16 mouse cellular contexts compared by ENCODE assay signal in the genomic region with DNA sequence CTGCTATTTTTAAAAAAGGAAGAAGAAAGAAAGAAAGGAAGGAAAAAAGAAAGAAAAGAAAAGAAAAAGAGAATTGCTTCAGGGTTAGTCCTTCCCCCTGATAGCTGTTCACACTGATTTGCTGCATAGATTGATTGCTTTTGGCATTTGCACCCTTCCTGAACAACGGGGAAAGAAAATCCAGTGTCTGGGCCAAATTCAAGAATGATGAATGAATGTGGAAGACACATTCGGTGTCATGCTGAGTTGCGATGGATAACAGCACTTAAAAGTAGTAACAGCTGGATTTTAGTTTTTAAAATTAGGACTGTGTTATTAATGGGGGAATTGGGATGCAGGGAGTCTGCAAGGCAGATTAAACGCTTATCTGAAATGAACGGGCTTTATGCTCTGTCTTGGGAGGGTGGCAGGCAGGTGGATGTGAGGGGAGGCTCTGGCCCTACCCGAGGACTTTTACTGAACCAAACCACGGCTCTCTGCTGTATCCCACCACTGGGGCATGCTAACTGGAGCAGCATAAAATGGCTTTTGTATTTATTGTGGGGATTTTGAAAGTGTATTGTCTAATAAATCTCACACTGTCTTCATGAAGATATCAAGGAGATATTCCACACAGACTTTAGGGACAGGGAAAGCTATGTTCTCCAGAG.
A peak's percentile ranks its signal among the peaks of the same experiment; 100 is the strongest.
DNase-seq lines count a peak whose midpoint lies in the region; ATAC-seq and TF ChIP-seq lines count a peak whose summit lies in the region.
"Had no signal": no experiment of that assay in that cellular context is flagged by ENCODE, and none has a peak within 500 bp of the region (broad histone marks: within the 10 kb centered on the region; RNA-seq: fewer than 3 reads in every experiment).

No protein-coding gene starts in this region.

- no peaks in the 10 kb centered on the region for H3K27me3 ChIP-seq in hindbrain, embryonic 13.5 days
- no peaks in the 10 kb centered on the region for H3K27me3 ChIP-seq in midbrain, postnatal 0 days (ENCODE audit: insufficient read depth, low read length)
- H3K27me3 ChIP-seq: limb, embryonic 12.5 days; Patski had no signal

- no peak for TF ChIP-seq POLR2A in cortical plate, adult 2 months (IDR thresholded peaks at IDR 0.05; ENCODE audit: extremely low read depth, insufficient read depth, low read length)

- H3K9ac ChIP-seq in hindbrain, embryonic 13.5 days, result no peak overlapping the region
- no peak overlapping the region for H3K9ac ChIP-seq in midbrain, postnatal 0 days (replicated peaks; ENCODE audit: low read length, poor library complexity, severe bottlenecking)
- H3K9ac ChIP-seq: limb, embryonic 12.5 days had no signal

- 23% methylated on average over 7 of the region's 7 CpGs for WGBS in hindbrain, embryonic 13.5 days
- WGBS in midbrain, postnatal 0 days, result 12% methylated on average over 7 of the region's 7 CpGs

- H3K27ac ChIP-seq in layer of hippocampus, adult 2 months, result peak overlapping the region; percentile 58
- H3K27ac ChIP-seq in cortical plate, adult 2 months (ENCODE audit: insufficient read depth, low read length), result peak overlapping the region; percentile 78
- H3K27ac ChIP-seq in hindbrain, embryonic 13.5 days, result peak overlapping the region; percentile 70
- peak overlapping the region; percentile 70 for H3K27ac ChIP-seq in midbrain, postnatal 0 days (ENCODE audit: low read depth, low read length)
- H3K27ac ChIP-seq: heart, adult 2 months; limb, embryonic 12.5 days had no signal

- H3K4me2 ChIP-seq in hindbrain, embryonic 13.5 days, result peak overlapping the region; percentile 30
- H3K4me2 ChIP-seq in midbrain, postnatal 0 days (ENCODE audit: low read depth, low read length, poor library complexity, severe bottlenecking), result peak overlapping the region; percentile 4; the same call in 1 of the 2 replicates
- H3K4me2 ChIP-seq: limb, embryonic 12.5 days had no signal

- no peak for TF ChIP-seq CTCF in layer of hippocampus, adult 2 months (conservative IDR thresholded peaks at IDR 0.05)
- TF ChIP-seq CTCF in cortical plate, adult 2 months (IDR thresholded peaks at IDR 0.05; ENCODE audit: extremely low read depth, insufficient read depth, low read length), result no peak
- no peak for TF ChIP-seq CTCF in midbrain, postnatal 0 days (IDR thresholded peaks at IDR 0.05)

- peak; percentile 79 for ATAC-seq in hindbrain, embryonic 13.5 days (ENCODE audit: low FRiP score)
- no peak for ATAC-seq in midbrain, postnatal 0 days (ENCODE audit: low FRiP score)
- ATAC-seq: Patski had no signal

- no peak for DNase-seq in layer of hippocampus, adult 2 months (ENCODE audit: low spot score in 2 of 2)
- no peak for DNase-seq in layer of hippocampus, postnatal 25 days (ENCODE audit: extremely low spot score in 1 of 2, low spot score in 1 of 2)
- peak; percentile 66 for DNase-seq in midbrain, postnatal 0 days (ENCODE audit: low spot score)
- no peak for DNase-seq in ovary, postnatal 14 days (ENCODE audit: low spot score)
- no peak for DNase-seq in adrenal gland, adult (ENCODE audit: inconsistent age in 2 of 2, low spot score in 1 of 2)
- no peak for DNase-seq in cerebellum, adult 11 months
- DNase-seq: adrenal gland, adult 2 months; heart, adult 2 months; heart, postnatal 36 days; kidney, adult 9 months; spleen, adult 18-20 months had no signal

- H3K9me3 ChIP-seq in hindbrain, embryonic 13.5 days, result no peaks in the 10 kb centered on the region
- no peaks in the 10 kb centered on the region for H3K9me3 ChIP-seq in midbrain, postnatal 0 days (ENCODE audit: low read length)
- H3K9me3 ChIP-seq: limb, embryonic 12.5 days; megakaryocyte, embryonic 14.5 days had no signal

- H3K36me3 ChIP-seq in hindbrain, embryonic 13.5 days, result no peaks in the 10 kb centered on the region
- no peaks in the 10 kb centered on the region for H3K36me3 ChIP-seq in midbrain, postnatal 0 days (ENCODE audit: insufficient read depth, low read length)
- H3K36me3 ChIP-seq: limb, embryonic 12.5 days had no signal

- peaks cover 7% of the 10 kb centered on the region; the same call in 1 of the 2 replicates for H3K4me1 ChIP-seq in cortical plate, adult 2 months (ENCODE audit: control insufficient read depth, insufficient read depth, low read length)
- H3K4me1 ChIP-seq in hindbrain, embryonic 13.5 days (replicated peaks), result peaks cover 16% of the 10 kb centered on the region
- peaks cover 7% of the 10 kb centered on the region; the same call in 1 of the 2 replicates for H3K4me1 ChIP-seq in midbrain, postnatal 0 days (ENCODE audit: insufficient read depth, low read length)

- peak overlapping the region; percentile 26; the same call in 1 of the 2 replicates for H3K4me3 ChIP-seq in layer of hippocampus, adult 2 months
- no peak overlapping the region for H3K4me3 ChIP-seq in cortical plate, adult 2 months (ENCODE audit: insufficient read depth, low read length)
- no peak overlapping the region for H3K4me3 ChIP-seq in hindbrain, embryonic 13.5 days
- no peak overlapping the region for H3K4me3 ChIP-seq in midbrain, postnatal 0 days (ENCODE audit: low read depth, low read length)
- H3K4me3 ChIP-seq: heart, adult 2 months; limb, embryonic 12.5 days; megakaryocyte, embryonic 14.5 days had no signal
